ENCODE assay signal across 21 mouse cellular contexts in genomic region chr2:70397734-70398276, GRCm38 (mm10).
DNase-seq lines count a peak whose midpoint lies in the region; ATAC-seq lines count a peak whose summit lies in the region.
"Had no signal": no experiment of that assay in that cellular context is flagged by ENCODE, and none has a peak within 500 bp of the region (broad histone marks: within the 10 kb centered on the region; RNA-seq: fewer than 3 reads in every experiment).

No protein-coding gene starts in this region.

- no peak overlapping the region for H3K9ac ChIP-seq in neural tube, embryonic 13.5 days
- H3K9ac ChIP-seq: forebrain, embryonic 12.5 days; heart, embryonic 15.5 days; hindbrain, embryonic 14.5 days; liver, embryonic 12.5 days had no signal

- H3K27me3 ChIP-seq in neural tube, embryonic 13.5 days = no peaks in the 10 kb centered on the region
- H3K27me3 ChIP-seq: forebrain, embryonic 12.5 days; heart, embryonic 15.5 days; liver, embryonic 12.5 days had no signal

- intact Hi-C loops in left cerebral cortex, postnatal 36 days (cut with DNase I) = no loop called here

- H3K4me1 ChIP-seq in neural tube, embryonic 13.5 days (replicated peaks) = peaks cover 9% of the 10 kb centered on the region; the same call in 1 of the 2 replicates
- H3K4me1 ChIP-seq: forebrain, embryonic 12.5 days; heart, embryonic 15.5 days; liver, embryonic 12.5 days had no signal

- H3K4me2 ChIP-seq in neural tube, embryonic 13.5 days = no peak overlapping the region
- H3K4me2 ChIP-seq: forebrain, embryonic 12.5 days; heart, embryonic 15.5 days; hindbrain, embryonic 14.5 days; liver, embryonic 12.5 days had no signal

- H3K36me3 ChIP-seq in neural tube, embryonic 13.5 days = no peaks in the 10 kb centered on the region
- H3K36me3 ChIP-seq: embryonic facial prominence, embryonic 10.5 days; forebrain, embryonic 12.5 days; heart, embryonic 15.5 days; liver, embryonic 12.5 days had no signal

- peak; percentile 43; the same call in 1 of the 2 replicates for ATAC-seq in neural tube, embryonic 13.5 days (ENCODE audit: low read depth)
- ATAC-seq: intestine, postnatal 0 days; liver, embryonic 12.5 days had no signal

- 57% methylated on average over 9 of the region's 9 CpGs for WGBS in neural tube, embryonic 13.5 days

- no peak overlapping the region for H3K4me3 ChIP-seq in neural tube, embryonic 13.5 days
- H3K4me3 ChIP-seq: embryonic facial prominence, embryonic 10.5 days; forebrain, embryonic 12.5 days; heart, embryonic 15.5 days; liver, embryonic 12.5 days had no signal

- H3K9me3 ChIP-seq in neural tube, embryonic 13.5 days = no peaks in the 10 kb centered on the region
- H3K9me3 ChIP-seq: embryonic facial prominence, embryonic 10.5 days; forebrain, embryonic 12.5 days; heart, embryonic 15.5 days; liver, embryonic 12.5 days had no signal

- DNase-seq in kidney, adult 11 months = peak; percentile 10
- DNase-seq in kidney, adult 18-20 months = no peak
- DNase-seq in neural tube, embryonic 10.5 days (ENCODE audit: extremely low spot score, low spot score) = no peak
- DNase-seq in kidney, postnatal 14 days = peak; percentile 16
- no peak for DNase-seq in heart, postnatal 4 days
- DNase-seq in left cerebral cortex, postnatal 36 days (ENCODE audit: low spot score in 2 of 2) = no peak
- DNase-seq: adrenal gland, adult 8-10 months; cerebellum, adult 8-10 months; gastrocnemius, postnatal 10 days; lung, adult 2 months; lung, postnatal 4 days; right cerebral cortex, postnatal 14 days; spleen, adult 18-20 months; thymus, postnatal 25 days had no signal

- no peak overlapping the region for H3K27ac ChIP-seq in neural tube, embryonic 13.5 days (replicated peaks)
- H3K27ac ChIP-seq: embryonic facial prominence, embryonic 10.5 days; forebrain, embryonic 12.5 days; heart, embryonic 15.5 days; hindbrain, embryonic 14.5 days; liver, embryonic 12.5 days had no signal

Comparison
In these comparisons a context has a peak if more than half of its experiments do, and no peak if none do; other contexts are left out.
1. DNase-seq: peak in kidney, adult 11 months (single experiment) and kidney, postnatal 14 days (single experiment); none in kidney, adult 18-20 months (single experiment), neural tube, embryonic 10.5 days (single experiment), heart, postnatal 4 days (single experiment) and left cerebral cortex, postnatal 36 days (0 of 2).